Mouse (Mus musculus): ENCODE data around the gene B3gat1. TPM values are rescaled to one million over a fixed set of nuclear protein-coding genes. Genes with fewer than 3 reads are reported as not detected.
A peak's percentile ranks its signal among the peaks of the same experiment; 100 is the strongest.

Gene B3gat1
- polyA plus RNA-seq, 1 experiment from 2014 or later: 0.02 TPM

GRCm38 (mm10) chr9:26760081-26760480, 26.6 kb downstream of the B3gat1 start:
- Histone ChIP-seq H3K27me3 (ENCODE audit: control insufficient read depth, insufficient read depth, low read length) (no peaks in the 10 kb centered on the region), H3K9me3 (ENCODE audit: control insufficient read depth, low read length) (no peaks in the 10 kb centered on the region), H3K36me3 (ENCODE audit: control insufficient read depth, insufficient read depth, low read length) (no peaks in the 10 kb centered on the region), H3K9ac (ENCODE audit: low read length) (no peak overlapping the region), H3K4me1 (replicated peaks; ENCODE audit: control insufficient read depth, insufficient read depth) (no peaks in the 10 kb centered on the region), H3K27ac (replicated peaks) (no peak overlapping the region), H3K4me2 (replicated peaks; ENCODE audit: low read depth) (no peak overlapping the region), H3K4me3 (ENCODE audit: low read depth, low read length) (no peak overlapping the region)
- WGBS: 31% methylated on average over 9 of the region's 9 CpGs
- DNase-seq (ENCODE audit: low spot score): peak; percentile 27
- ATAC-seq (ENCODE audit: low FRiP score, low TSS enrichment): no peak
- TF ChIP-seq CTCF (IDR thresholded peaks at IDR 0.05; ENCODE audit: low read depth) (peak; percentile 65), EP300 (optimal IDR thresholded peaks at IDR 0.05) (no peak)

- H3K9me3 ChIP-seq (ENCODE audit: control insufficient read depth, low read length): no peaks in the 10 kb centered on the region
- no peak for TF ChIP-seq EP300 (optimal IDR thresholded peaks at IDR 0.05)
- TF ChIP-seq CTCF (IDR thresholded peaks at IDR 0.05; ENCODE audit: low read depth): no peak
Observed at GRCm38 (mm10) chr9:26760576-26760975, 27.0 kb downstream of the B3gat1 start.

GRCm38 (mm10) chr9:26762477-26762876, 28.9 kb downstream of the B3gat1 start:
- no peaks in the 10 kb centered on the region for H3K36me3 ChIP-seq (ENCODE audit: control insufficient read depth, insufficient read depth, low read length)
- H3K27ac ChIP-seq (replicated peaks): no peak overlapping the region
- no peaks in the 10 kb centered on the region for H3K27me3 ChIP-seq (ENCODE audit: control insufficient read depth, insufficient read depth, low read length)
- no peaks in the 10 kb centered on the region for H3K4me1 ChIP-seq (replicated peaks; ENCODE audit: control insufficient read depth, insufficient read depth)
- H3K4me3 ChIP-seq (ENCODE audit: low read depth, low read length): no peak overlapping the region
- ATAC-seq (ENCODE audit: low FRiP score, low TSS enrichment) (no peak), DNase-seq (ENCODE audit: low spot score) (no peak)
- no peaks in the 10 kb centered on the region for H3K9me3 ChIP-seq (ENCODE audit: control insufficient read depth, low read length)
- no peak for TF ChIP-seq EP300 (optimal IDR thresholded peaks at IDR 0.05)
- no peak for TF ChIP-seq CTCF (IDR thresholded peaks at IDR 0.05; ENCODE audit: low read depth)
- no peak overlapping the region for H3K4me2 ChIP-seq (replicated peaks; ENCODE audit: low read depth)
- H3K9ac ChIP-seq (ENCODE audit: low read length): no peak overlapping the region
- WGBS: 80% methylated on average over 6 of the region's 6 CpGs

More at GRCm38 (mm10) chr9:26760576-26760975, 27.0 kb downstream of the B3gat1 start:
- Histone ChIP-seq H3K27me3 (ENCODE audit: control insufficient read depth, insufficient read depth, low read length) (no peaks in the 10 kb centered on the region), H3K4me3 (ENCODE audit: low read depth, low read length) (no peak overlapping the region), H3K27ac (replicated peaks) (no peak overlapping the region), H3K9ac (ENCODE audit: low read length) (no peak overlapping the region), H3K4me2 (replicated peaks; ENCODE audit: low read depth) (no peak overlapping the region), H3K4me1 (replicated peaks; ENCODE audit: control insufficient read depth, insufficient read depth) (no peaks in the 10 kb centered on the region), H3K36me3 (ENCODE audit: control insufficient read depth, insufficient read depth, low read length) (no peaks in the 10 kb centered on the region)
- no peak for DNase-seq (ENCODE audit: low spot score)
- WGBS: 80% methylated on average over 5 of the region's 5 CpGs
- no peak for ATAC-seq (ENCODE audit: low FRiP score, low TSS enrichment)

- TF ChIP-seq CTCF (IDR thresholded peaks at IDR 0.05; ENCODE audit: low read depth) (no peak), EP300 (optimal IDR thresholded peaks at IDR 0.05) (no peak)
- no peak overlapping the region for H3K4me3 ChIP-seq (ENCODE audit: low read depth, low read length)
- H3K9ac ChIP-seq (ENCODE audit: low read length): no peak overlapping the region
- WGBS: 86% methylated on average over 3 of the region's 3 CpGs
- no peak overlapping the region for H3K27ac ChIP-seq (replicated peaks)
- no peaks in the 10 kb centered on the region for H3K36me3 ChIP-seq (ENCODE audit: control insufficient read depth, insufficient read depth, low read length)
- ATAC-seq (ENCODE audit: low FRiP score, low TSS enrichment) (no peak), DNase-seq (ENCODE audit: low spot score) (no peak)
- no peaks in the 10 kb centered on the region for H3K4me1 ChIP-seq (replicated peaks; ENCODE audit: control insufficient read depth, insufficient read depth)
- H3K27me3 ChIP-seq (ENCODE audit: control insufficient read depth, insufficient read depth, low read length): no peaks in the 10 kb centered on the region
- no peak overlapping the region for H3K4me2 ChIP-seq (replicated peaks; ENCODE audit: low read depth)
- no peaks in the 10 kb centered on the region for H3K9me3 ChIP-seq (ENCODE audit: control insufficient read depth, low read length)
Observed at GRCm38 (mm10) chr9:26768181-26768580, 34.7 kb downstream of the B3gat1 start.

GRCm38 (mm10) chr9:26775700-26776099, 42.2 kb downstream of the B3gat1 start:
- Histone ChIP-seq H3K9me3 (ENCODE audit: control insufficient read depth, low read length) (no peaks in the 10 kb centered on the region), H3K4me3 (ENCODE audit: low read depth, low read length) (no peak overlapping the region), H3K4me1 (replicated peaks; ENCODE audit: control insufficient read depth, insufficient read depth) (no peaks in the 10 kb centered on the region), H3K27ac (replicated peaks) (no peak overlapping the region), H3K36me3 (ENCODE audit: control insufficient read depth, insufficient read depth, low read length) (no peaks in the 10 kb centered on the region), H3K27me3 (ENCODE audit: control insufficient read depth, insufficient read depth, low read length) (no peaks in the 10 kb centered on the region), H3K9ac (ENCODE audit: low read length) (no peak overlapping the region), H3K4me2 (replicated peaks; ENCODE audit: low read depth) (no peak overlapping the region)
- ATAC-seq (ENCODE audit: low FRiP score, low TSS enrichment) (no peak), DNase-seq (ENCODE audit: low spot score) (no peak)
- TF ChIP-seq EP300 (optimal IDR thresholded peaks at IDR 0.05) (no peak), CTCF (IDR thresholded peaks at IDR 0.05; ENCODE audit: low read depth) (no peak)
- 85% methylated on average over 2 of the region's 2 CpGs for WGBS

- Histone ChIP-seq H3K4me2 (replicated peaks; ENCODE audit: low read depth) (no peak overlapping the region), H3K9me3 (ENCODE audit: control insufficient read depth, low read length) (no peaks in the 10 kb centered on the region), H3K27me3 (ENCODE audit: control insufficient read depth, insufficient read depth, low read length) (no peaks in the 10 kb centered on the region), H3K4me1 (replicated peaks; ENCODE audit: control insufficient read depth, insufficient read depth) (no peaks in the 10 kb centered on the region), H3K9ac (ENCODE audit: low read length) (no peak overlapping the region), H3K36me3 (ENCODE audit: control insufficient read depth, insufficient read depth, low read length) (no peaks in the 10 kb centered on the region), H3K27ac (replicated peaks) (no peak overlapping the region), H3K4me3 (ENCODE audit: low read depth, low read length) (no peak overlapping the region)
- WGBS: 69% methylated on average over 6 of the region's 6 CpGs
- no peak for ATAC-seq (ENCODE audit: low FRiP score, low TSS enrichment)
- TF ChIP-seq CTCF (IDR thresholded peaks at IDR 0.05; ENCODE audit: low read depth): peak; percentile 86
- no peak for TF ChIP-seq EP300 (optimal IDR thresholded peaks at IDR 0.05)
- DNase-seq (ENCODE audit: low spot score): peak; percentile 30
Observed at GRCm38 (mm10) chr9:26776122-26776902, 42.8 kb downstream of the B3gat1 start.
